ENCODE assay signal across 8 mouse cellular contexts in the genomic region with DNA sequence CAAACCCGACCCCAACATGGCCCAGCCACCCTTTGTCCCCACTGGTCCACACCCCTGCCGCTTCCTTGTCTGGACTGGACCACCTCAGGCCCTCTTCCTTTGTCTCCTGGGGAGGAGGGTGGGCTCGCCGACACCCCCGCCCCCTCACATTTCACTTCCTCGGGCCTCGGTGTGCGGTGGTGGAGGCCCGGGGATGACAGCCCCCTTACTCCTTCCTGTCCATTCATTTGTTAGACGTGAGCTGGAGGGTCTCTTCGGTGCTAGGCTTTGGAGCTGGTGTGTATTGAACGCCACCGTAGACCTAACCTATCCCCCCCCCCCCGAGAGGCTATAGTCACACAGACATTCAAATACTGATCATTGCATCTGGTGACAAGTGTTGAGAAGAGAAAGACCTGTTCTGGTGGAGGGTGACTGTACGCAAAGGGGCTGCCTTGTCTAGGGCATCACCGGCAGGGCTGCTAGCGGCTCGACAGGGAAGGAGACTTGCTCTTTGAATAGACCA. TPM values are rescaled to one million over a fixed set of nuclear protein-coding genes. Genes with fewer than 3 reads are reported as not detected.
DNase-seq lines count a peak whose midpoint lies in the region; ATAC-seq and TF ChIP-seq lines count a peak whose summit lies in the region.

No protein-coding gene starts in this region.

- no peak for TF ChIP-seq CTCF in G1E (IDR thresholded peaks at IDR 0.05; ENCODE audit: low read depth, low read length)
- TF ChIP-seq CTCF in olfactory bulb, adult 2 months (IDR thresholded peaks at IDR 0.05; ENCODE audit: insufficient read depth, low read depth, low read length) = no peak

- no peak for TF ChIP-seq POLR2A in olfactory bulb, adult 2 months (IDR thresholded peaks at IDR 0.05; ENCODE audit: insufficient read depth, low read depth, low read length)

- peaks cover 4% of the 10 kb centered on the region; the same call in 1 of the 2 replicates for H3K36me3 ChIP-seq in heart, embryonic 13.5 days
- H3K36me3 ChIP-seq in G1E (replicated peaks) = peaks cover 29% of the 10 kb centered on the region
- H3K36me3 ChIP-seq in forebrain, embryonic 12.5 days (replicated peaks) = no peaks in the 10 kb centered on the region
- no peaks in the 10 kb centered on the region for H3K36me3 ChIP-seq in liver, embryonic 13.5 days

- no peaks in the 10 kb centered on the region for H3K9me3 ChIP-seq in heart, embryonic 13.5 days
- H3K9me3 ChIP-seq in G1E (replicated peaks) = no peaks in the 10 kb centered on the region
- no peaks in the 10 kb centered on the region for H3K9me3 ChIP-seq in forebrain, embryonic 12.5 days
- no peaks in the 10 kb centered on the region for H3K9me3 ChIP-seq in liver, embryonic 13.5 days (replicated peaks)

- peak overlapping the region; percentile 78 for H3K4me2 ChIP-seq in heart, embryonic 13.5 days
- H3K4me2 ChIP-seq in forebrain, embryonic 12.5 days = peak overlapping the region; percentile 83
- peak overlapping the region; percentile 90 for H3K4me2 ChIP-seq in liver, embryonic 13.5 days

- peak; percentile 3; the same call in 1 of the 2 replicates for ATAC-seq in heart, embryonic 13.5 days (ENCODE audit: extremely low read depth, insufficient number of reproducible peaks, low FRiP score, low TSS enrichment)
- no peak for ATAC-seq in G1E (ENCODE audit: extremely low read depth, insufficient number of reproducible peaks, low FRiP score, poor library complexity, severe bottlenecking)
- ATAC-seq in forebrain, embryonic 12.5 days (ENCODE audit: low FRiP score) = peak; percentile 60
- peak; percentile 31 for ATAC-seq in liver, embryonic 13.5 days (ENCODE audit: low read depth)
- ATAC-seq in erythroid progenitor cell, adult 5-6 weeks (replicated peaks; ENCODE audit: low FRiP score, poor library complexity, severe bottlenecking) = no peak

- intact Hi-C loops in heart, postnatal 10 days (cut with DNase I) = no loop called here

- no peaks in the 10 kb centered on the region for H3K27me3 ChIP-seq in heart, embryonic 13.5 days (replicated peaks)
- H3K27me3 ChIP-seq in G1E (ENCODE audit: insufficient read depth, low read length) = peaks cover 3% of the 10 kb centered on the region; the same call in 1 of the 2 replicates
- H3K27me3 ChIP-seq in forebrain, embryonic 12.5 days = no peaks in the 10 kb centered on the region
- H3K27me3 ChIP-seq in liver, embryonic 13.5 days = no peaks in the 10 kb centered on the region

- peak overlapping the region; percentile 87 for H3K4me3 ChIP-seq in heart, embryonic 13.5 days
- peak overlapping the region; percentile 93 for H3K4me3 ChIP-seq in G1E (ENCODE audit: low read depth, low read length)
- peak overlapping the region; percentile 93 for H3K4me3 ChIP-seq in forebrain, embryonic 12.5 days (replicated peaks)
- peak overlapping the region; percentile 93 for H3K4me3 ChIP-seq in liver, embryonic 13.5 days (replicated peaks)
- peak overlapping the region; percentile 90 for H3K4me3 ChIP-seq in olfactory bulb, adult 2 months (ENCODE audit: insufficient read depth, low read depth, low read length)

- WGBS in heart, embryonic 13.5 days = 1% methylated on average over 18 of the region's 18 CpGs
- 1% methylated on average over 18 of the region's 18 CpGs for WGBS in forebrain, embryonic 12.5 days
- under 1% methylated on average over 18 of the region's 18 CpGs for WGBS in liver, embryonic 13.5 days (ENCODE audit: insufficient replicate concordance)
- under 1% methylated on average over 18 of the region's 18 CpGs for WGBS in olfactory bulb, adult 2 months

- H3K4me1 ChIP-seq in heart, embryonic 13.5 days = peaks cover 53% of the 10 kb centered on the region
- peaks cover 26% of the 10 kb centered on the region for H3K4me1 ChIP-seq in G1E (ENCODE audit: insufficient read depth, low read depth, low read length)
- peaks cover 41% of the 10 kb centered on the region for H3K4me1 ChIP-seq in forebrain, embryonic 12.5 days
- H3K4me1 ChIP-seq in liver, embryonic 13.5 days (replicated peaks) = peaks cover 43% of the 10 kb centered on the region
- H3K4me1 ChIP-seq in olfactory bulb, adult 2 months (ENCODE audit: control insufficient read depth, insufficient read depth, low read length) = peaks cover 14% of the 10 kb centered on the region

- DNase-seq in heart, postnatal 10 days = no peak
- DNase-seq in G1E (ENCODE audit: low spot score) = peak; percentile 23
- DNase-seq in liver, embryonic 13.5 days = no peak
- no peak for DNase-seq in adrenal gland, postnatal 36 days

- H3K27ac ChIP-seq in heart, embryonic 13.5 days (replicated peaks) = peak overlapping the region; percentile 85
- H3K27ac ChIP-seq in forebrain, embryonic 12.5 days = peak overlapping the region; percentile 69; the same call in 1 of the 2 replicates
- H3K27ac ChIP-seq in liver, embryonic 13.5 days = peak overlapping the region; percentile 44; the same call in 1 of the 2 replicates
- H3K27ac ChIP-seq in olfactory bulb, adult 2 months (ENCODE audit: insufficient read depth, low read depth, low read length) = peak overlapping the region; percentile 76

- peak overlapping the region; percentile 98 for H3K9ac ChIP-seq in heart, embryonic 13.5 days
- peak overlapping the region; percentile 94 for H3K9ac ChIP-seq in forebrain, embryonic 12.5 days
- peak overlapping the region; percentile 93 for H3K9ac ChIP-seq in liver, embryonic 13.5 days

RNA-seq across cellular contexts. Expression of a gene that starts 0.9 kb away (rescaled TPM):
- 42.1 and 47.2 TPM in 2 replicates for polyA plus RNA-seq in heart, embryonic 13.5 days (2015; fragmentation: Nextera tagmentation; extraction: Ambion mirVana)
- 10 to 100 TPM; 27.3 to 34.9 TPM for total RNA-seq in heart, postnatal 10 days (2021)
- total RNA-seq in G1E (2014; fragmentation: Nextera tagmentation) = 16.2 and 23.5 TPM in 2 replicates
- total RNA-seq in G1E (2017) = 16.4 and 29.4 TPM in 2 replicates
- polyA plus RNA-seq in G1E (2012) = 38.1 and 41.7 TPM in 2 replicates
- polyA plus RNA-seq in forebrain, embryonic 12.5 days (2016; fragmentation: Nextera tagmentation; extraction: Ambion mirVana) = 94.1 and 104 TPM in 2 replicates
- 35.3 and 43.9 TPM in 2 replicates for polyA plus RNA-seq in liver, embryonic 13.5 days (2015; fragmentation: Nextera tagmentation; extraction: Ambion mirVana)
- polyA plus RNA-seq in olfactory bulb, adult 2 months (2012; ENCODE audit: insufficient read depth, insufficient read length, low replicate concordance, missing spikeins) = not detected in 2 replicates
- total RNA-seq in adrenal gland, postnatal 36 days (2021) = 10 to 100 TPM; 57.2 to 65.2 TPM
- 5.0 and 6.1 TPM in 2 replicates for total RNA-seq in erythroid progenitor cell, adult 5-6 weeks (2015; ENCODE audit: low replicate concordance)
- total RNA-seq in erythroid progenitor cell, adult 5-6 weeks (2017; ENCODE audit: low replicate concordance) = 4.3 and 13.9 TPM in 2 replicates

Comparison
In these comparisons a context has a peak if more than half of its experiments do, and no peak if none do; other contexts are left out.
1. ATAC-seq: peak in heart, embryonic 13.5 days (single experiment), forebrain, embryonic 12.5 days (single experiment) and liver, embryonic 13.5 days (single experiment); none in G1E (single experiment) and erythroid progenitor cell, adult 5-6 weeks (single experiment).
2. Peak in every context shown above with its lines, with median percentiles within 50 percentile points of each other: H3K27ac ChIP-seq, H3K4me2 ChIP-seq, H3K4me3 ChIP-seq and H3K9ac ChIP-seq.